Mouse (Mus musculus) hematopoietic multipotent progenitor cell, adult 10-12 weeks (in vitro differentiated cells): Measurements from ENCODE around the gene Hist2h3b. TPM values are rescaled to one million over a fixed set of nuclear protein-coding genes. Genes with fewer than 3 reads are reported as not detected.

ENCODE experiments used
- polyA plus RNA-seq: library from polyadenylated mRNA; stranded (reverse); fragments of >175 nt; gene quantifications from 2 replicates; pipeline ENCODE4 v1.2.3, GENCODE M21; 2012; ENCODE audit warnings: low replicate concordance

Hist2h3b gene
- 38.1 and 40.7 TPM in 2 replicates for polyA plus RNA-seq

DNA sequence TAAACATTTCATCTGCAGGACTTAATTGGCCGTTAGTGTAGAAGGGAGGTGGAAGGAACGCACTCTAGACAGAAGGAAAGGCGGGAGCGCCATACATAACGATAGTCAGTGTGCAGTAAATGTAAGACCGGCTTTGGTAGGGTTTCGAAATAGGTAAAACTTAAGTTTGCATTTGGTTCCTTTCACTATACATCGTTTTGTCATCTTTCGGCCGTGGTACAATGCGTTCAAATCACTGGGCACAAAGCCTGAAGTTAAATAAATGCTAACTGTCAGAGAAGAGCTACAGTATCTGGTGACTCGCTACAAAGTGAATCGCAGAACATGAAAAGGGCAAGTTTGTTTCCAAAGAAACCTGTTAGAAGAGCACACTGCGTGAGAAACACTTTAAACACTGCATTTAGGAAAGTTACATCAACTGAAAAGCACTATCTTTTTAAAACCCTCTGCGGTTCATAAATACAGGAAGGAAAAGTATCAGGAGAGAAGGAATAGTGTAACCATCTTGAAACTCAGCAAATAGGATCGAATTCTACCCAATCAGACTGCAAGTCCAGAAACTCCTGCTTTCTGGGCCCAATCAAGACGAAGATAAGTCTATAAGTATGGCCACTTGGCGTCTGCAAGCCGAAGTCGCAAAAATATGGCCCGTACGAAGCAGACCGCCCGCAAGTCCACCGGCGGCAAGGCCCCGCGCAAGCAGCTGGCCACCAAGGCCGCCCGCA lies at the start of gene Hist2h3b:
TSS of gene Hist2h3b (plus strand) at position 604 of the 725 bp plus-strand sequence.

DNA sequence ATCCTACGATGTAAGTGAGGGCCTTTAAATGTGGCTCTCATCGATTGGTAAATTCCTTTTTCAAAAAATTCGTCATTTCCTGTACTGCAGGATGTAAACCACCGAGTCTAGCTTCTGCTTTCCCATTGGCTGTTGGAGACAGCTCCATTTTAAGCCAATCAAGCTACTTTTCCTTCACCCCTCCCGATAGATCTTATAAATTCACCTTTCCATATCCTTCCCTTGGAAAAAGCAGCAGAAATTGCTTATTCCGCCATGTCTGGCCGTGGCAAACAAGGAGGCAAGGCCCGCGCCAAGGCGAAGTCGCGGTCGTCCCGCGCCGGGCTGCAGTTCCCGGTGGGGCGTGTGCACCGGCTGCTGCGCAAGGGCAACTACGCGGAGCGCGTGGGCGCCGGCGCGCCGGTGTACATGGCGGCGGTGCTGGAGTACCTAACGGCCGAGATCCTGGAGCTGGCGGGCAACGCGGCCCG lies 48.8 kb upstream of the Hist2h3b start, which contains the start of the genes Bola1 and Hist2h2ab:
TSS of gene Bola1 (minus strand) at position 49 of the 470 bp plus-strand sequence.
TSS of gene Hist2h2ab (plus strand) at position 205 of the 470 bp plus-strand sequence.

DNA sequence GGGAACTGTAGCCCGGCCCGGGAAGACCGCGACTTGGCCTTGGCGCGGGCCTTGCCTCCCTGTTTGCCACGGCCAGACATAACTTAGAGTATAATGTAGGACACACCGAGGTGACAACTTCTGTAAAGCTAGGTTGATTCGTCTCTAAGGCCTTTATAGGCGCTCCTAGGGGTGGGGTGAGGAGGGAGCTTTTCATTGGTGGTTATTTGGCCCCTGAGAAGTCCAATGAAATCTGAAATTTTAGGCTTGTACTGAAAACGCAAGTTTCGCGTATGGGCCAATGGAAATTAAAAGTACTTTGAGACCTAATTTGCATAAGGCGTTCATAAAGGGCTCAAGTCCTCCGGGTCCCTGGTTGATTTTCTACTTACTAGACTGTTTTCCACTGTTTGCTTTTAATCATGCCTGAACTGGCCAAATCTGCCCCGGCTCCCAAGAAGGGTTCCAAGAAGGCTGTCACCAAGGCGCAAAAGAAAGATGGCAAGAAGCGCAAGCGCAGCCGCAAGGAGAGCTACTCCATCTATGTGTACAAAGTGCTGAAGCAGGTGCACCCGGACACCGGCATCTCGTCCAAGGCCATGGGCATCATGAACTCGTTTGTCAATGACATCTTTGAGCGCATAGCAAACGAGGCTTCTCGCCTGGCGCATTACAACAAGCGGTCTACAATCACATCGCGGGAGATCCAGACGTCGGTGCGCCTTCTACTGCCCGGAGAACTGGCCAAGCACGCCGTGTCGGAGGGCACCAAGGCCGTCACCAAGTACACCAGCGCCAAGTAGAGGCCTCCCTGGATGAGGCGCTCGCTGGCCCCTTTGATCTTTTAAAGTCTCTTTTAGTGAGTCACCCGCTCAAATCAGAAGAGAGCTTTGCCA lies 47.5 kb upstream of the Hist2h3b start, which contains the start of the genes Hist2h2ac and Hist2h2be:
TSS of gene Hist2h2ac (minus strand) at position 116 of the 875 bp plus-strand sequence.
TSS of gene Hist2h2be (plus strand) at position 355 of the 875 bp plus-strand sequence.

DNA sequence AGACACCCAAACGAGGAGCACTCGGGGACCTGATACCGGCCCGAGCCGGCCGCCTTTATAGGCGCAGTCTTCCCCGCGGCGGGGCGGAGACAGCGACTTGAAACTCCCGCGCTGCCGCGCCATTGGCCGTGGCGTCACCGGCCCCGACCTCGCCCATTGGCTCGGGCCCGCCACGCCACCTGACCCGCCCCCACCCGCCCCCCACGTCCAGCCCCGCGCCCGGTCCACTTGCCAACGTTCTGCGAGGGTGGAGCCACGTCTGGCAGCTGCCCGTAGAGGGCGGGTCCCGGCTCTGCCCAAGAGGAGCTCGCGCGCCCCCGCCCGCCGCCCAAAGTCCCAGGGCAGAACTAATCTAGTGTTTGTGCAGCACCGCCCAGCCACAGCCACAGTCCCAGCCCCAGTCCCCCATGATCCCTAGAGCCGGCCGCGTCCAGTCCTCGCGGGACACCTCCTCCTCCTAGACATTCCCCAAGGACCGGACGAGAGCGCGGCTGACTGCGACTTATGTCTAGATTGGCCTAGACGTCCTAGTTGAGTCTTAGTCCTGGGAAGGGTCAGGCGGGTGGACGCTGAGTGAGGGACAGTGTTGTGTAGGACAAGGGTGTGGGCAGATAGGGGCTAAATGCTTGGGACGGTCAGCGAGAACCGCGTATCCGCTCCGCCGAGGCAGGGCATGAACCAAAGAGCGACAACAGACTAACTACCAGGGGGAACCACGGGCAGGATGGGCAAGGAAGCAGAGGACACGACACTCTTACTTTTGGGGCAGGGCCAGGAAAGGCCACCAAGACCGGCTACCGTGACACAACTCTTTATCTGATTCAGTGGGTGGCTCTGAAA lies 29.3 kb upstream of the Hist2h3b start, which contains the start of gene Hist2h3c2:
TSS of gene Hist2h3c2 (minus strand) at position 174 of the 840 bp plus-strand sequence.

DNA sequence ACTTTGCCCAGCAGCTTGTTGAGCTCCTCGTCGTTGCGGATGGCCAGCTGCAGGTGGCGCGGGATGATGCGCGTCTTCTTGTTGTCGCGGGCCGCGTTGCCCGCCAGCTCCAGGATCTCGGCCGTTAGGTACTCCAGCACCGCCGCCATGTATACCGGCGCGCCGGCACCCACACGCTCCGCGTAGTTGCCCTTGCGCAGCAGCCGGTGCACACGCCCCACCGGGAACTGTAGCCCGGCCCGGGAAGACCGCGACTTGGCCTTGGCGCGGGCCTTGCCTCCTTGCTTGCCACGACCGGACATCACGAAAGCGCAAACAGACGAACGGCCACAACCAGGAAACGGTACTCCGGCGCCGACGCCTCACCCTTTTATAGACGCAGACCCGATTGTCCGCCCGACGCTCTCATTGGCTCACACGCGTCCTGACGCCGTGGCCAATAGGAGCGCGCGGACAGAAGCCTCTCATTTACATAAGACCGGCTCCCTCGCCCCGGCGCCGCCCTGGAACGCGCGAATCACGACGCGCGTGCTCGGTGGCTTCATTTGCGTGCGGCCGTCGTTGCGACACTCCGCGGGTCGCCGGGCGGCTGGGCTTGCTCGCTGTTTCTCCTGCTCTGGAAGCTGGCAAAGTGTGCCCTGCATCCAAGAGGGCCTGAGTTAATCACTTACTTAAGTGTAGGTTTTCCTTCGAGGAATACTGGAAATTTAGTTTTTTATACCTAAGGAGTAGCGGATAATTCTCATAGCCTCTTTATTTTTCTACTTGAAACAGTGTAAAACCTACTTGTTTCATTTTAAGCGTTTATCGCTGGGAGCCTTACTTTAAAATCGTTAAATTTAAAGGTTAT lies 28.3 kb upstream of the Hist2h3b start, which contains the start of gene Hist2h2aa2:
TSS of gene Hist2h2aa2 (minus strand) at position 328 of the 850 bp plus-strand sequence.

DNA sequence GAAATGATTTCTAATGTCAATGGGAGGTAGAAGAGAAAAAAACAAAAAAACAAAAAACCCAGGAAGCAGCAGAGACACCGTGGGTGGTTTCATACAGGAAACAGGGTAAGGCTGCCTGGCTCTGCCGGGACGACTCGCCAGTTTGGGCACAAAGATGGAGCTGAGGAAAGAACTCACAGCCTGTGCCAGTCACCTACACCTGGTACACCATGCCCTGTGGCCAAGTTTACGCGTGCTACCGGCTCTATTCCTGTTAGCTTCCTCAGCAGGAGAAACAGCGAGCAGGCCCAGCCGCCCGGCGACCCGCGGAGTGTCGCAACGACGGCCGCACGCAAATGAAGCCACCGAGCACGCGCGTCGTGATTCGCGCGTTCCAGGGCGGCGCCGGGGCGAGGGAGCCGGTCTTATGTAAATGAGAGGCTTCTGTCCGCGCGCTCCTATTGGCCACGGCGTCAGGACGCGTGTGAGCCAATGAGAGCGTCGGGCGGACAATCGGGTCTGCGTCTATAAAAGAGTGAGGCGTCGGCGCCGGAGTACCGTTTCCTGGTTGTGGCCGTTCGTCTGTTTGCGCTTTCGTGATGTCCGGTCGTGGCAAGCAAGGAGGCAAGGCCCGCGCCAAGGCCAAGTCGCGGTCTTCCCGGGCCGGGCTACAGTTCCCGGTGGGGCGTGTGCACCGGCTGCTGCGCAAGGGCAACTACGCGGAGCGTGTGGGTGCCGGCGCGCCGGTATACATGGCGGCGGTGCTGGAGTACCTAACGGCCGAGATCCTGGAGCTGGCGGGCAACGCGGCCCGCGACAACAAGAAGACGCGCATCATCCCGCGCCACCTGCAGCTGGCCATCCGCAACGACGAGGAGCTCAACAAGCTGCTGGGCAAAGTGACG lies 23.2 kb upstream of the Hist2h3b start, which contains the start of gene Hist2h2aa1:
TSS of gene Hist2h2aa1 (plus strand) at position 495 of the 884 bp plus-strand sequence.

DNA sequence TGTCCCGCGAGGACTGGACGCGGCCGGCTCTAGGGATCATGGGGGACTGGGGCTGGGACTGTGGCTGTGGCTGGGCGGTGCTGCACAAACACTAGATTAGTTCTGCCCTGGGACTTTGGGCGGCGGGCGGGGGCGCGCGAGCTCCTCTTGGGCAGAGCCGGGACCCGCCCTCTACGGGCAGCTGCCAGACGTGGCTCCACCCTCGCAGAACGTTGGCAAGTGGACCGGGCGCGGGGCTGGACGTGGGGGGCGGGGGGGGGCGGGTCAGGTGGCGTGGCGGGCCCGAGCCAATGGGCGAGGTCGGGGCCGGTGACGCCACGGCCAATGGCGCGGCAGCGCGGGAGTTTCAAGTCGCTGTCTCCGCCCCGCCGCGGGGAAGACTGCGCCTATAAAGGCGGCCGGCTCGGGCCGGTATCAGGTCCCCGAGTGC lies 22.0 kb upstream of the Hist2h3b start, which contains the start of gene Hist2h3c1:
TSS of gene Hist2h3c1 (plus strand) at position 259 of the 430 bp plus-strand sequence.

DNA sequence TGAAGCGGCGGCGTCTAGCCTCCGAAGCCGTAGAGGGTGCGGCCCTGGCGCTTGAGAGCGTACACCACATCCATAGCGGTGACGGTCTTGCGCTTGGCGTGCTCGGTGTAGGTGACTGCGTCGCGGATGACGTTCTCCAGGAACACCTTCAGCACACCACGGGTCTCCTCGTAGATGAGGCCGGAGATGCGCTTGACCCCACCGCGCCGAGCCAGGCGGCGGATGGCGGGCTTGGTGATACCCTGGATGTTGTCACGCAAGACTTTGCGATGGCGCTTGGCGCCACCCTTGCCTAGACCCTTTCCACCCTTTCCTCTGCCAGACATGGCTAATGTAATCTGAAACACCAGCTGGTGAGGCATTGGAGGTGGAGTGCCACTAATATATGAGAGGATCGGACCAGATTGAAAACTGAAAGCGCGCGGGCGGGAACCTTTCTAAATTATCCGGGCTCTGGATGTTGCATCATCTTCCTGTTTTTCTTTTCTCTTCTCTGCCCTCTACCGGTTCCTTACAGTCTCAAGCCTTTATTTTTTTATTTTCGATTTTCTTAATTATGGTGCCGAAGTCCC lies 5.4 kb upstream of the Hist2h3b start, which contains the start of gene Hist2h4:
TSS of gene Hist2h4 (minus strand) at position 333 of the 572 bp plus-strand sequence.

DNA sequence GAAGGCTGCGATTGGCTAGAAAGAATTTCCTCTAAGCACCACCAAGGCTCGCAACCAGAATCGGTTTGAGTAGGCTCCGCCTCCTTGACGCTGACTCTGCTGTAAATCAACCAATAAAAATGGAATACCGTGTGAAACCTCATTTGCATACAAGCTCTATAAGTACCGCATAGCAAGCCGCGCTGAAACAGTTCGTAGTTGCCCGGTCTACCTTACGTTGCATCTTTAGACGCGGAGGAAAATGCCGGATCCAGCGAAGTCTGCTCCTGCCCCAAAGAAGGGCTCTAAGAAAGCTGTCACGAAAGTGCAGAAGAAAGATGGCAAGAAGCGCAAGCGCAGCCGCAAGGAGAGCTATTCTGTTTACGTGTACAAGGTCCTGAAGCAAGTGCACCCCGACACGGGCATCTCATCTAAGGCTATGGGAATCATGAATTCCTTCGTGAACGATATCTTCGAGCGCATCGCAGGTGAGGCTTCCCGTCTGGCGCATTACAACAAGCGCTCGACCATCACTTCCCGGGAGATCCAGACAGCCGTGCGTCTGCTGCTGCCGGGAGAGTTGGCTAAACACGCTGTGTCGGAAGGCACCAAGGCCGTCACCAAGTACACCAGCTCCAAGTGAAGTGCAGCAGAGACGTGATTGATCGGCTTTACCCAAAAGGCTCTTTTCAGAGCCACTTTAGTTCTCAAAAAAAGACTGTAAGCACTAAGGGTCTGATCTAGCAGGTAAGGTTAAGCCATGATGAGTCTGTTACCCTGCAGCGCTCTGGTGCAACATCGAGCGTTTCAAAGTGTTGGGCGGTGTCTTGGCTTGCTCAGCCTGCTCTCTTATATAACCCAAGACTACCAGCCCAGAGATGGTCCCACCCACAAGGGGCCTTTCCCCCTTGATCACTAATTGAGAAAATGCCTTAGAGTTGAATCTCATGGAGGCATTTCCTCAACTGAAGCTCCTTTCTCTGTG lies 1.3 kb downstream of the Hist2h3b start, which contains the start of gene Hist2h2bb:
TSS of gene Hist2h2bb (plus strand) at position 242 of the 964 bp plus-strand sequence.

DNA sequence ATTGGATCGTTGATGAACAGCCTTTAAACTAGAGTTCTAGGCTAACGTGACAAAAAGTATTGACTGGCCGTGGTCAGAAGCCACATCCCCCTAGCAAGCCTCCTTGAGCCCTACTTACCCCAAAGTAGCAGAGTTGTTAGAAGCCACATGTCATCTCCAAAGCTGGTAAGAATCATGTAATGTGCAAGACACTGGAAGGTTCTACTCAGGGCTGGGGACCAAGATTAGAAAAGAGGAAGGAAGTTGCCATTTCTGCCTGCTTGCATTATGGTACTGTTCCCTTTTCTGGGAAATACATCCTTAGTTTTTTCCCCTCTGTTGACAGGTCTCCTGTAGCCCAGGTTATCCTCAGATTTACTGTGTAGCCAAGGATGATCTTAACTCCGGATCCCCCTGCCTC lies 25.3 kb downstream of the Hist2h3b start, which contains the start of gene Fcgr1:
TSS of gene Fcgr1 (minus strand) at position 183 of the 400 bp plus-strand sequence.

Other genes with a start within 250 kb of the Hist2h3b start
- 3.7 and 6.5 TPM in 2 replicates for gene Vps45, start 210.2 kb upstream of the Hist2h3b start, polyA plus RNA-seq
- gene Otud7b, start 164.1 kb upstream of the Hist2h3b start, polyA plus RNA-seq: 11.8 and 12.2 TPM in 2 replicates
- 0.06 and 0.09 TPM in 2 replicates for gene Mtmr11, start 106.7 kb upstream of the Hist2h3b start, polyA plus RNA-seq
- gene Sf3b4, start 96.3 kb upstream of the Hist2h3b start, polyA plus RNA-seq: 318 and 510 TPM in 2 replicates
- gene Sv2a, start 87.5 kb upstream of the Hist2h3b start, polyA plus RNA-seq: 2.5 and 3.2 TPM in 2 replicates
- gene Bola1, start 48.9 kb upstream of the Hist2h3b start, polyA plus RNA-seq: 39.2 and 60.6 TPM in 2 replicates
- 0.92 TPM in 1 of 2 replicates, not detected in the other for gene Hist2h2ab, start 48.8 kb upstream of the Hist2h3b start, polyA plus RNA-seq
- gene Hist2h2ac, start 47.8 kb upstream of the Hist2h3b start, polyA plus RNA-seq: 9.9 and 10.9 TPM in 2 replicates
- gene Hist2h2be, start 47.5 kb upstream of the Hist2h3b start, polyA plus RNA-seq: 0.81 and 1.8 TPM in 2 replicates
- gene Hist2h3c2, start 29.5 kb upstream of the Hist2h3b start, polyA plus RNA-seq: 11.6 and 19.6 TPM in 2 replicates
- 148 and 380 TPM in 2 replicates for gene Hist2h2aa2, start 28.4 kb upstream of the Hist2h3b start, polyA plus RNA-seq
- gene Hist2h2aa1, start 23.2 kb upstream of the Hist2h3b start, polyA plus RNA-seq: 11.3 and 34.0 TPM in 2 replicates
- gene Hist2h3c1, start 22.0 kb upstream of the Hist2h3b start, polyA plus RNA-seq: not detected in 2 replicates
- 5.5 and 5.8 TPM in 2 replicates for gene Hist2h4, start 5.3 kb upstream of the Hist2h3b start, polyA plus RNA-seq
- gene Hist2h2bb, start 1.1 kb downstream of the Hist2h3b start, polyA plus RNA-seq: 1.0 and 1.8 TPM in 2 replicates
- gene Fcgr1, start 25.3 kb downstream of the Hist2h3b start, polyA plus RNA-seq: 0.83 and 1.8 TPM in 2 replicates
- not detected in 2 replicates for gene BC107364, start 183.7 kb downstream of the Hist2h3b start, polyA plus RNA-seq